Mouse (Mus musculus): ENCODE measurements at regions not wholly inside any gene's neighbourhood (a gene's known extent, or its start where the extent isn't known, plus 50 kb on each side); places are given as distances from the start of the nearest gene placed in this dataset.

DNA sequence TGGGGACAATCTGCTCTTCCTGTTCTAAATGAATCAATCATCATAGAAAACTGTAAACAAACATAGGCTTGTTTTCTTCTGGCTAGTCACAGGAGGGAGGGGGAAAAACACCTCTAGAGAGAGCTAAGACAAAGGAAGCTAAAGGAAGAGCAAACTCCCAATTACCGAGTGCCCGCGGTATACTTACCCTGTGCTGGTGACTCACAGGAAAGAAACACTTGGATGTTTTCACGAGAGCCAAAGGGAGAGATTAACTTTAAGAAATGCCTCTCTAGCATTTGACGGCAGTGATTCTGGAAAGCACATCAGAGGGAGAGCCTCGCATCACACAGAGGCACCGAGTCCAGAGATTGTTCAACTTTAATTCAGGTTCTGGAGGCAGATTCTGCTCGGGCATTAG, 151.0 kb downstream of the 1700017N19Rik start:
- Histone ChIP-seq H3K27me3 (replicated peaks; ENCODE audit: control insufficient read depth, insufficient read depth, low read length) (no peaks in the 10 kb centered on the region; the same call in 1 of the 2 replicates), H3K27ac (ENCODE audit: insufficient read depth, low read depth, low read length) (no peak overlapping the region), H3K4me1 (ENCODE audit: control insufficient read depth, insufficient read depth, low read length) (no peaks in the 10 kb centered on the region), H3K4me3 (ENCODE audit: insufficient read depth, low read depth, low read length) (no peak overlapping the region), H3K36me3 (ENCODE audit: control insufficient read depth, insufficient read depth, low read length) (no peaks in the 10 kb centered on the region)
- 43% methylated on average over 8 of the region's 8 CpGs for WGBS
- TF ChIP-seq POLR2A (IDR thresholded peaks at IDR 0.05; ENCODE audit: low read depth, low read length), result no peak
- no peak for TF ChIP-seq CTCF (conservative IDR thresholded peaks at IDR 0.05; ENCODE audit: insufficient read depth, insufficient read length, low read depth, low read length)
- no peak for DNase-seq

DNA sequence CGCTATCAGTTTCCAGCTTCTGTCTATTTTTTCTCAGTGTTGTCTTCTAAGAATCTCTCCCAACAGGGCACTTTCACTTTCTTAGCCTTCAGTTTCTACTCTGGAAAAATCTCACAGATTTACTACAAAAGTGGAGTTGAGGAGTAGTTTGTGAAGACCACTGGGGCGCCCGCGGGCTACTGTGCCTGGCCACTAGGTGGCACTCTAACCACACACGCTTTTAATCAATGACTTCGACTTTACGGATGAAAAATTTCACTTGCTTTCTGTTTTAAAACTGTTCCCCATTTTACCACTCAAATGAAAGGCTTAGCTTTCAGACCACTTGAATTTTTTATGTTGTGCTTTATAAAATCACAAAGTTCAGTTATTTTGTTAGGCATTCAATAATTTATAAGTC, 151.8 kb downstream of the 1700017N19Rik start:
- H3K36me3 ChIP-seq (ENCODE audit: control insufficient read depth, insufficient read depth, low read length), result no peaks in the 10 kb centered on the region
- WGBS, result 9% methylated on average over 7 of the region's 7 CpGs
- H3K4me3 ChIP-seq (ENCODE audit: insufficient read depth, low read depth, low read length), result no peak overlapping the region
- H3K4me1 ChIP-seq (ENCODE audit: control insufficient read depth, insufficient read depth, low read length), result no peaks in the 10 kb centered on the region
- no peaks in the 10 kb centered on the region; the same call in 1 of the 2 replicates for H3K27me3 ChIP-seq (replicated peaks; ENCODE audit: control insufficient read depth, insufficient read depth, low read length)
- H3K27ac ChIP-seq (ENCODE audit: insufficient read depth, low read depth, low read length), result no peak overlapping the region
- TF ChIP-seq POLR2A (IDR thresholded peaks at IDR 0.05; ENCODE audit: low read depth, low read length), result no peak
- TF ChIP-seq CTCF (conservative IDR thresholded peaks at IDR 0.05; ENCODE audit: insufficient read depth, insufficient read length, low read depth, low read length), result peak; percentile 64
- peak; percentile 40 for DNase-seq

DNA sequence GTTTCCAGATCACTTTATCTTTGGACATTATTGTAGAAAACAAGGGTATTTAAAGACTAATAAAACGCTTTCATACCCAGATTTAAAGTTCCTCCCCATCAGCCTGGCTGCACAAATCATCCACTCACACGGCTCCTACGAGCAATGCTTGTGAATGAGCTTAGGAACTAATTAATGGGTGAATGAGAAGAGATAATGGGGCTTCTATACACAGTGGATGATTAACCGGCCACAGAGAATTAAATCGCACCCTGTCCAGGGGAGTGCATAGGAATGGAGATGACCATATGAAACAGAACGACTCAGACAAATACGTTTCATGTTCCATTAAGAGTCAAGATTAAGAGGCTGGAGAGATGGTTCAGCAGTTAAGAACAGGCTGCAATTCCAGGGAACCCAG, 155.9 kb downstream of the 1700017N19Rik start:
- TF ChIP-seq CTCF (conservative IDR thresholded peaks at IDR 0.05; ENCODE audit: insufficient read depth, insufficient read length, low read depth, low read length) (no peak), POLR2A (IDR thresholded peaks at IDR 0.05; ENCODE audit: low read depth, low read length) (no peak)
- H3K27ac ChIP-seq (ENCODE audit: insufficient read depth, low read depth, low read length), result no peak overlapping the region

GRCm38 (mm10) chr10:100754957-100755356, 164.7 kb downstream of the 1700017N19Rik start:
- no peaks in the 10 kb centered on the region for H3K4me1 ChIP-seq (ENCODE audit: control insufficient read depth, insufficient read depth, low read length)
- no peaks in the 10 kb centered on the region for H3K27me3 ChIP-seq (replicated peaks; ENCODE audit: control insufficient read depth, insufficient read depth, low read length)
- no peak for DNase-seq
- no peak overlapping the region for H3K27ac ChIP-seq (ENCODE audit: insufficient read depth, low read depth, low read length)
- H3K36me3 ChIP-seq (ENCODE audit: control insufficient read depth, insufficient read depth, low read length), result no peaks in the 10 kb centered on the region
- TF ChIP-seq POLR2A (IDR thresholded peaks at IDR 0.05; ENCODE audit: low read depth, low read length) (no peak), CTCF (conservative IDR thresholded peaks at IDR 0.05; ENCODE audit: insufficient read depth, insufficient read length, low read depth, low read length) (no peak)
- no peak overlapping the region for H3K4me3 ChIP-seq (ENCODE audit: insufficient read depth, low read depth, low read length)
- 77% methylated on average over 5 of the region's 5 CpGs for WGBS

More for the DNA sequence above, 155.9 kb downstream of the 1700017N19Rik start:
- Histone ChIP-seq H3K4me1 (ENCODE audit: control insufficient read depth, insufficient read depth, low read length) (no peaks in the 10 kb centered on the region), H3K36me3 (ENCODE audit: control insufficient read depth, insufficient read depth, low read length) (no peaks in the 10 kb centered on the region), H3K4me3 (ENCODE audit: insufficient read depth, low read depth, low read length) (no peak overlapping the region), H3K27me3 (replicated peaks; ENCODE audit: control insufficient read depth, insufficient read depth, low read length) (no peaks in the 10 kb centered on the region; the same call in 1 of the 2 replicates)
- 40% methylated on average over 7 of the region's 7 CpGs for WGBS
- DNase-seq, result no peak

DNA sequence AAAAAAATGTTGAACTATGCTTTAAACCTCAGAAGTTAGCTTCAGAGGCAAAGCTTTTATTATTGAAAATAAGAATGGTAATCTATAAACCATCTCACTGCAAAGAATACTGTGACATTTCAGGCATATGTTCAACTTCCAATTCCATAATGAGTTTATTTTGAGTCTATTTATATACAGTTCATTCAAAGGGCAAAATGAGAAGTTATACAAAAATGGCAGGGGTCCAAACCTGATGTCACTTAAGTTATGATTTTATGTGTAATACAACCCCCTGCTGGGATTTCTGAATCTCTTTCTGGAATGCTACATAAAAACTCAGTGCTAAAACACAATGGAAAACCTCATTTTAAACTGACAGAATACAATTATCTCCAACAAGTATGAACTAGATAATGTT, 184.0 kb downstream of the 1700017N19Rik start:
- Histone ChIP-seq H3K27me3 (replicated peaks; ENCODE audit: control insufficient read depth, insufficient read depth, low read length) (no peaks in the 10 kb centered on the region), H3K4me1 (ENCODE audit: control insufficient read depth, insufficient read depth, low read length) (no peaks in the 10 kb centered on the region), H3K27ac (ENCODE audit: insufficient read depth, low read depth, low read length) (no peak overlapping the region), H3K4me3 (ENCODE audit: insufficient read depth, low read depth, low read length) (no peak overlapping the region), H3K36me3 (ENCODE audit: control insufficient read depth, insufficient read depth, low read length) (no peaks in the 10 kb centered on the region)
- no peak for TF ChIP-seq POLR2A (IDR thresholded peaks at IDR 0.05; ENCODE audit: low read depth, low read length)
- no peak for TF ChIP-seq CTCF (conservative IDR thresholded peaks at IDR 0.05; ENCODE audit: insufficient read depth, insufficient read length, low read depth, low read length)
- no peak for DNase-seq

DNA sequence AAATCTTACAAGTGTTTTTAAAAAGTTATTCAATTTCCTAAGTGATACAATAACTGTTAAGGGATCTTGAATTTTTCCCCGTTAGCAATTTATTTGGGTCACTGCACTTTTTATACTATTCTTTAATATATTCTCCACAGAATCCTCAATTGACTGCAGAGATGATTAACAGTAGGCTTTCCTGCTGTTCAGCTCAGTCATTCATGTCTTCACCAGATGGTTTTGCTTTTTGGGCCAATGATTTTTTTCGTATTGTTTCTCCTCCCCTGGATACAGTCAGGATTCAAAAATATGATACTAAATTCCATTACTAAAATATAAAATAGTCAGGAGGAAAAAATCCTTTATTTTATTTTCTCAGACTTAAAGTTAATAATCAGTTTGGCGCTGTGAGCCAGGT, 201.9 kb downstream of the 1700017N19Rik start:
- Histone ChIP-seq H3K4me3 (ENCODE audit: insufficient read depth, low read depth, low read length) (no peak overlapping the region), H3K27ac (ENCODE audit: insufficient read depth, low read depth, low read length) (no peak overlapping the region), H3K36me3 (ENCODE audit: control insufficient read depth, insufficient read depth, low read length) (no peaks in the 10 kb centered on the region), H3K27me3 (replicated peaks; ENCODE audit: control insufficient read depth, insufficient read depth, low read length) (no peaks in the 10 kb centered on the region), H3K4me1 (ENCODE audit: control insufficient read depth, insufficient read depth, low read length) (no peaks in the 10 kb centered on the region)
- TF ChIP-seq POLR2A (IDR thresholded peaks at IDR 0.05; ENCODE audit: low read depth, low read length) (no peak), CTCF (conservative IDR thresholded peaks at IDR 0.05; ENCODE audit: insufficient read depth, insufficient read length, low read depth, low read length) (no peak)
- 63% methylated on average over 3 of the region's 3 CpGs for WGBS
- no peak for DNase-seq

- no peak for DNase-seq
- Histone ChIP-seq H3K4me1 (ENCODE audit: control insufficient read depth, insufficient read depth, low read length) (no peaks in the 10 kb centered on the region), H3K36me3 (ENCODE audit: control insufficient read depth, insufficient read depth, low read length) (no peaks in the 10 kb centered on the region), H3K27ac (ENCODE audit: insufficient read depth, low read depth, low read length) (no peak overlapping the region), H3K4me3 (ENCODE audit: insufficient read depth, low read depth, low read length) (no peak overlapping the region), H3K27me3 (replicated peaks; ENCODE audit: control insufficient read depth, insufficient read depth, low read length) (no peaks in the 10 kb centered on the region)
- TF ChIP-seq POLR2A (IDR thresholded peaks at IDR 0.05; ENCODE audit: low read depth, low read length) (no peak), CTCF (conservative IDR thresholded peaks at IDR 0.05; ENCODE audit: insufficient read depth, insufficient read length, low read depth, low read length) (no peak)
- WGBS, result 50% methylated on average over 4 of the region's 4 CpGs
Observed at GRCm38 (mm10) chr10:100792569-100792968, 202.3 kb downstream of the 1700017N19Rik start.

Measured in kidney, adult 2 months (tissue).